Mouse (Mus musculus): ENCODE data around the gene Atf6. TPM values are rescaled to one million over a fixed set of nuclear protein-coding genes. Genes with fewer than 3 reads are reported as not detected.

Atf6 gene
- polyA plus RNA-seq, 1 experiment from 2014 or later: 9.2 TPM

- H3K27me3 ChIP-seq: peaks cover 34% of the 10 kb centered on the region
- H3K27ac ChIP-seq: no peak overlapping the region
- ATAC-seq (replicated peaks; ENCODE audit: low FRiP score): no peak
- 69% methylated on average over 16 of the region's 16 CpGs for WGBS
- no peaks in the 10 kb centered on the region for H3K9me3 ChIP-seq (replicated peaks)
- H3K4me1 ChIP-seq: peaks cover 6% of the 10 kb centered on the region; the same call in 1 of the 2 replicates
- no peak overlapping the region for H3K4me2 ChIP-seq
- no peaks in the 10 kb centered on the region for H3K36me3 ChIP-seq
- H3K9ac ChIP-seq: no peak overlapping the region
- no peak overlapping the region for H3K4me3 ChIP-seq (replicated peaks)
Observed at GRCm38 (mm10) chr1:170898413-170899075, 31.0 kb upstream of the Atf6 start.

DNA sequence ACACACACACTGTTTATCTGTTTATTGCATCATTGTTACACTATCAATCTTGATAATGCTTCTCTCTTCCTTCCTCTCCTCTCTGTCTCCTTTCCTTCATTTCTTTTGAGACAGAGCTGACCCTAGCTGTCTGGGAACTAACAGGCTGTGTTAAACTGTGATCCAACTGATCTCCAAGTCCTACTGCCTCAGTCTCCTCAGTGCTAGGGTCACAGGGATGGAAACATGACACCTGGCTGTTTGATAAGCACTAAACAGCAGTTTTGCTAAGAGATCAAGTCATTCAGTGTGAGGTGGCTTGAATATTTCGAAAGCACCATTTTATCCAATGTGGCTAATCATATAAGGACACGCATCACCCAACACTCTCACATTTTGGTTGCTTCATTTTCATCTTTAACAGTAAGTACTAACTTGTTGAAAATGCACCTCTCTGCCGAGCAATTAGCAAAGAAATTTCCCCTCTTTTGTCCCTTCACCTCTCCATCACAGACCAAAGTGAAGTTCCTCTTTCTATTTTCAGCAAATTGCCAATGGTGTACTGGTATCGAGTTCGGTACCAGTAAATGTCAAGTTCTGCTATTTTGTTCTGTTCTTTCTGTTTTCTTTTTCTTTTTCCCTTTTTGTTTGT, 29.2 kb upstream of the Atf6 start:
- H3K27ac ChIP-seq: no peak overlapping the region
- ATAC-seq (replicated peaks; ENCODE audit: low FRiP score): no peak
- H3K4me1 ChIP-seq: peaks cover 7% of the 10 kb centered on the region; the same call in 1 of the 2 replicates
- H3K4me2 ChIP-seq: no peak overlapping the region
- H3K9ac ChIP-seq: no peak overlapping the region
- no peak overlapping the region for H3K4me3 ChIP-seq (replicated peaks)
- WGBS: 87% methylated on average over 5 of the region's 5 CpGs
- H3K9me3 ChIP-seq (replicated peaks): no peaks in the 10 kb centered on the region
- H3K27me3 ChIP-seq: peaks cover 23% of the 10 kb centered on the region
- no peaks in the 10 kb centered on the region for H3K36me3 ChIP-seq

DNA sequence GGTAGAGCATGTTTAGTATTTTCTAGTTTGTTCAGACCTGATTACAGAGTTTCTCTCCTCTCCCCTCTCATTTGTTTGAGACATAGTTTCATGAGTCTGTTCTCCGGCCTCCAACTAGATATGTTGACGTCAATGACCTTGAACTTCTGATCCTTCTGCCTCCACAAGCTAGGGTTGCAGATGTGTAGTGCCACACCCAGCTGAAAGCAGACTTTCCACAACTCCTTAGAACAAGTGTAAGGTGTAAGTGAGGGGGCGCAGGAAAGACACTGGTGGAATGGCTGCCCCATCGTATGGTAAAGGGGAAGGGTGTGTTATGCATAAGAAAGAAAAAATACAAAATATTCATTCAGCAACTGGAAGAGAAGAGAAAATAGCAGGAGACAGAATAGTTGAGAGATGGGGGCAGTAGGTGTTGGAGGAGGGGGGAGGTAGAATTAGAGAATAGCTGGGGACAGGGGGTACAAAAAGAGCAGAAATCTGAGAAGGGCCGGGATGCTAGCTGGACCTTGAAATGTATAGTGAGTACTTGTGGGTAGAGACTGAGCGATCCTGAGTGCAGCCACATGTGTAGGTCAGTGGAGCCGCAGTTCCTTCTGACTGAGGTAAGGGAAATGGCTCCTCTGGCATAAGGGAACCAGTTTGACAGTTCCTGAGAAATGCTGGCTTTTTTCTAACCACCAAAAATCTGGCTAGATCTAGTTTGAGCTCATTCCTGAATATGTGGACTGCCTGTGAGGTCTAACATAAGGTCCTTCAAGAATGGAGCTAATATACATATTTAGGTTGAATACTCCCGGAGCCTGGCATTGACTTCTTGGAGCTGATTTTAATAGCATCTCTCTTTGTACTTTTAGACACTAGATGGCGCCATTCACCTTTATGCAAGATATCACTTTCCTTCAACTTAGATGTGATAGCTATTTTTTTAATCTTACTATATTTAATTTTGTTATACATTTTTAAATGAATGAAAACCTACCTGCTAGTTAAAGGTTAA, 27.3 kb upstream of the Atf6 start:
- Histone ChIP-seq H3K9ac (no peak overlapping the region), H3K9me3 (replicated peaks) (no peaks in the 10 kb centered on the region), H3K4me1 (peaks cover 5% of the 10 kb centered on the region; the same call in 1 of the 2 replicates), H3K4me2 (no peak overlapping the region), H3K4me3 (replicated peaks) (no peak overlapping the region), H3K27ac (no peak overlapping the region), H3K27me3 (peaks cover 23% of the 10 kb centered on the region), H3K36me3 (no peaks in the 10 kb centered on the region)
- WGBS: 60% methylated on average over 9 of the region's 9 CpGs
- ATAC-seq (replicated peaks; ENCODE audit: low FRiP score): no peak

DNA sequence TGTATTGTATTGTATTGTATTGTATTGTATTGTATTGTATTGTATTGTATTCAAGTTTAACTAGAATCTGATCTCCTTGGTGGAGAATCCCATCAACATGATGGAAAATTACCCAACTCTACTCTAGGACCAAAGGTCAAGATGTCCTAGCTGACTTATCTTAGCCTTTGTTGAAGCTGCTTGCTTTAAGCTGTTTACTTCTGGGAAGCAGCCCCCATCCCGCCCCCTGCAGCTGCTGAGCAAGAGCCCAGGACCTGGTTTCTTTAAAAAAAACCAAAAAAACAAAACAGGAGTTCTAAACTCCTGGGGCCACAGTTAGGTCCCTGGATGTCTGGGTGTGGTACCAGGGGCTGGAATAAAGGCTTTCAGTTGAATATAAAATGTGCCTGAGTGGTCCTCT, 24.7 kb upstream of the Atf6 start:
- H3K36me3 ChIP-seq: no peaks in the 10 kb centered on the region
- H3K9ac ChIP-seq: no peak overlapping the region
- peaks cover 5% of the 10 kb centered on the region; the same call in 1 of the 2 replicates for H3K4me1 ChIP-seq
- no peak for ATAC-seq (replicated peaks; ENCODE audit: low FRiP score)
- WGBS: 75% methylated on average over 1 of the region's 1 CpGs
- H3K4me3 ChIP-seq (replicated peaks): no peak overlapping the region
- H3K27me3 ChIP-seq: 0 out of 2 replicates have a peak, but pooled peaks cover 5% of the 10 kb centered on the region
- no peaks in the 10 kb centered on the region for H3K9me3 ChIP-seq (replicated peaks)
- H3K27ac ChIP-seq: no peak overlapping the region
- H3K4me2 ChIP-seq: no peak overlapping the region

DNA sequence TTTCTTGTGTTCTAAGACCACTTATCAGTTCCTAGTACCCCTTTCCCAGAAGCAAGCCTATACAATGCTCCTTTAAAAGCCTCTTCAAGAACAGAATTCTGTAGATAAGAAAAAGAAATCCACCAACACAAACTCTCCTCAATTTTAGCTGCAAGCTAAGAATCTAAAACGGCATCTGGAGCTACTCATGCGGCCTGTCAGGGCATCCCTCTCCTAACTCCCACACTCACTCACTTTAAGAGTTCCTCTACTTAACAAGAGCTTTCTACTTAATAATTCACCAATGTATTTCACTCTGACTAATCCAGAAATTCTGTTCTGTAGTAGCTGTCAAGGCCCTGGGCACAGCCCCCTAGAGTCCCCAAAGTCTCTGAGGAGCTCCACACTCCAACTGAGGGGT, 24.1 kb upstream of the Atf6 start:
- Histone ChIP-seq H3K4me1 (peaks cover 5% of the 10 kb centered on the region; the same call in 1 of the 2 replicates), H3K4me3 (replicated peaks) (no peak overlapping the region), H3K4me2 (no peak overlapping the region), H3K9ac (no peak overlapping the region), H3K27ac (no peak overlapping the region), H3K36me3 (no peaks in the 10 kb centered on the region), H3K27me3 (0 out of 2 replicates have a peak, but pooled peaks cover under 1% of the 10 kb centered on the region), H3K9me3 (replicated peaks) (no peaks in the 10 kb centered on the region)
- no peak for ATAC-seq (replicated peaks; ENCODE audit: low FRiP score)
- WGBS: 36% methylated on average over 2 of the region's 2 CpGs

DNA sequence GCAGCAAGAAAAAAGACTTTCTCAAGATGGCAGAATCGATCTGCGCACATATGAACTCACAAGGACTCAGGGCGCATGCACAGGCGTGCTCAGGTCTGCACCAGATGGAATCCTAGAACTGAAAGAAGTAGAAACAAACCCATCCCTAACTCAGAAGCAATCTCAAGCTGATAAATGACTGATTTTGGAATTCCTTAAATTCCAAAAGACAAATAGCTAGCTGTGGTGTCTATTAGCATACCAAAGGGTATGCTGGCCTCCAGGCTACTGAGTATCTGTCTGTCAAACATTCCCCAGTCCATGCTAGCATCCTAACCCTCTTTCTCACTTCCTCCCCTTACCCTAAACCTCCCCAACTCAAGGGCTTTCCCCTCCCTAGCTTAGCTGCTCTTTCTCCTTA, 21.7 kb upstream of the Atf6 start:
- ATAC-seq (replicated peaks; ENCODE audit: low FRiP score): no peak

DNA sequence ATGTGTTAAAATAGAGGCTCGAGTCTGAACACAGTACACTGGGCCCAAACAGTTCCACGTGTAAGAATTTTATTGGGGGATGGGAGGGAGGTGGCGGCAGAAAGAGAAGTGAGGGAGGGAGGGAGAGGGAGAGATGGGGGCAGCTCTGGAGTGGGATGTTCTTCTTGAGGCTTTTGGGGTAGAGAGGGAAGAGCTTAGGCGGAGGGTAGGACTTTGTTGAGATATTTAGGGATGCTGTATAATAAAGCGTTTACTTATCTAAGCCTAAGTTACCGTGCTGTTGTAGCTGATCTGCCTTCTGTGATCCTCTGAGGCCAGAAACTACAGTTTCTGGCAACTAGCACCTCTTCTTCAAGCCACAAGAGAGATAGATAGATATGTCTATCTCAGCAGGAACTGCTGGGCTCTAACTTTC, 18.5 kb upstream of the Atf6 start:
- ATAC-seq (replicated peaks; ENCODE audit: low FRiP score): no peak
- WGBS: 46% methylated on average over 6 of the region's 6 CpGs
- peaks cover 6% of the 10 kb centered on the region; the same call in 1 of the 2 replicates for H3K36me3 ChIP-seq
- no peak overlapping the region for H3K27ac ChIP-seq
- H3K27me3 ChIP-seq: no peaks in the 10 kb centered on the region
- no peak overlapping the region for H3K4me2 ChIP-seq
- no peak overlapping the region for H3K9ac ChIP-seq
- no peaks in the 10 kb centered on the region for H3K9me3 ChIP-seq (replicated peaks)
- no peak overlapping the region for H3K4me3 ChIP-seq (replicated peaks)
- H3K4me1 ChIP-seq: peaks cover 19% of the 10 kb centered on the region

More for the DNA sequence above, 21.7 kb upstream of the Atf6 start:
- Histone ChIP-seq H3K4me2 (no peak overlapping the region), H3K27ac (no peak overlapping the region), H3K4me3 (replicated peaks) (no peak overlapping the region), H3K4me1 (peaks cover 8% of the 10 kb centered on the region), H3K36me3 (no peaks in the 10 kb centered on the region), H3K9ac (no peak overlapping the region), H3K27me3 (no peaks in the 10 kb centered on the region), H3K9me3 (replicated peaks) (no peaks in the 10 kb centered on the region)
- 78% methylated on average over 4 of the region's 4 CpGs for WGBS

DNA sequence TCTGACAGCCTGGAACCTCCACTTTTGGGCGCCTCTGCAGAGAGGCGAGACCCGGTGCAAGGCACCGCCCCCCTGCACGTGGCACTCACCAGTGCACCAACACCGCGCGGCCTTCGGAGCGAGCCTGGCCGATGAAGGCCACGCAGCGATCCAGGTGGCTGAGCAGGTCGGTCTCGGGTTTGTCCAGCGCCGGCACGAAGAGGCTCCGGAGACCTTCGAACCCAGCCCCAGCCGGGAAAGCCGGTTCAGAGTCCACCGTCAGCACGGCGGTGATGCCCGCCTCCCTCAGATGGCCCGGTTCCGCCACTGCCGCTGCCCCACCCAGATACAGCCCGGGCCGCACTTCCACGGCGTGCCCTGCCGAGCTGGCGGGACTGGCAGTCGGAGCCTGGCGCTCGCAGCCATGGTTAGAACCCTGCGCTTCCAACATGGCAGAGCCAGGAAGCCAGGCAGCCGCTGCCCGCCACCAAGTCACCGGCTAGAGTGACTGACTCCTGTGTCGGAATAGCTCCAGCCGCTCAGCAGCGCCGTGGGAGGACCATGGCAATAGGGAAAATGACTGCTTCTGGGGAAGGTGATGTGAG, 17.5 kb upstream of the Atf6 start, which contains the start of the genes Gm26620 and Dusp12:
Gm26620 (plus strand) TSS at position 88 of the 584 bp plus-strand sequence.
Dusp12 (minus strand) TSS at position 563 of the 584 bp plus-strand sequence.
- Histone ChIP-seq H3K4me3 (replicated peaks) (peak within 1 kb of the TSS; percentile 86), H3K9ac (peak within 1 kb of the TSS; percentile 81), H3K27me3 (no peaks in the 10 kb centered on the region), H3K4me1 (peaks cover 19% of the 10 kb centered on the region), H3K27ac (peak within 1 kb of the TSS; percentile 91), H3K9me3 (replicated peaks) (no peaks in the 10 kb centered on the region), H3K36me3 (peaks cover 16% of the 10 kb centered on the region), H3K4me2 (peak within 1 kb of the TSS; percentile 62)
- peak; percentile 94 for ATAC-seq (replicated peaks; ENCODE audit: low FRiP score)
- under 1% methylated on average over 46 of the region's 46 CpGs for WGBS

GRCm38 (mm10) chr1:170884390-170884789, 16.8 kb upstream of the Atf6 start:
- H3K27ac ChIP-seq: peak overlapping the region; percentile 91
- 16% methylated on average over 8 of the region's 8 CpGs for WGBS
- peaks cover 22% of the 10 kb centered on the region for H3K36me3 ChIP-seq
- H3K9ac ChIP-seq: peak overlapping the region; percentile 81
- peak; percentile 23 for ATAC-seq (replicated peaks; ENCODE audit: low FRiP score)
- peak overlapping the region; percentile 86 for H3K4me3 ChIP-seq (replicated peaks)
- H3K27me3 ChIP-seq: no peaks in the 10 kb centered on the region
- no peaks in the 10 kb centered on the region for H3K9me3 ChIP-seq (replicated peaks)
- H3K4me2 ChIP-seq: peak overlapping the region; percentile 62
- H3K4me1 ChIP-seq: peaks cover 19% of the 10 kb centered on the region

- Histone ChIP-seq H3K27me3 (no peaks in the 10 kb centered on the region), H3K4me1 (peaks cover 19% of the 10 kb centered on the region), H3K27ac (0 out of 2 replicates have a peak overlapping the region, but pooled peaks have one; percentile 6), H3K9ac (no peak overlapping the region), H3K36me3 (peaks cover 31% of the 10 kb centered on the region), H3K9me3 (replicated peaks) (no peaks in the 10 kb centered on the region), H3K4me2 (no peak overlapping the region), H3K4me3 (replicated peaks) (no peak overlapping the region)
- no peak for ATAC-seq (replicated peaks; ENCODE audit: low FRiP score)
- WGBS: 69% methylated on average over 5 of the region's 5 CpGs
Observed at GRCm38 (mm10) chr1:170882915-170883485, 15.4 kb upstream of the Atf6 start.

DNA sequence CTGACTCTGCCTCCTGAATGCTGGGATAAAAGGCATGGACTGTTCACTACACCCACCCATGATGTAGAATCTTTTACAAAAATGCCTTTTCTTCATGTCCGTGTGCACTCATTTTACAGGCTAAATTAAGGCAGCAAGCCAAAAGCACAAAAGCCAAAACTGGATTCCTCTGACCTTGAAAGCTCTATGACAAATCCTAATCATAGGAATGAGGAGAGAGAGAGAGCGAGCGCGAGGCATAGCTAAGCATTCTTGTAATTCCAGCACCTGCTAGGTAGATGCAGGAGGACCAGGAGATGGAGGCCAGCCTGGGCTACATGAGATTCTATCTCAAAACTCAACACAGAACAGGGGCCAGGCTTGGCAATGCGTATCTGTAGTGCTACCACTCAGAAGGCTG, 9.3 kb upstream of the Atf6 start:
- H3K9me3 ChIP-seq (replicated peaks): no peaks in the 10 kb centered on the region
- no peak overlapping the region for H3K27ac ChIP-seq
- no peak overlapping the region for H3K4me3 ChIP-seq (replicated peaks)
- no peaks in the 10 kb centered on the region for H3K27me3 ChIP-seq
- peaks cover 77% of the 10 kb centered on the region for H3K36me3 ChIP-seq
- no peak overlapping the region for H3K4me2 ChIP-seq
- ATAC-seq (replicated peaks; ENCODE audit: low FRiP score): no peak
- WGBS: 94% methylated on average over 5 of the region's 5 CpGs
- H3K4me1 ChIP-seq: no peaks in the 10 kb centered on the region
- H3K9ac ChIP-seq: no peak overlapping the region

All from kidney, embryonic 15.5 days (tissue).